Mouse (Mus musculus) heart, embryonic 16.5 days (tissue): ENCODE data around the gene Wapl. TPM values are rescaled to one million over a fixed set of nuclear protein-coding genes. Genes with fewer than 3 reads are reported as not detected.
A peak's percentile ranks its signal among the peaks of the same experiment; 100 is the strongest.

ENCODE experiments used
- ATAC-seq: fragments of 200-750 bp; cut with Nextera tagmentation; replicated peaks from 2 replicates; pipeline ENCODE4 v1.8.0; 2017; ENCODE audit warnings: moderate number of reproducible peaks; ENCODE audit not compliant: insufficient read depth, low FRiP score; ENCODE audit errors: extremely low read depth
- H3K27ac ChIP-seq: fragments of 300-500 bp; sonication (generic); 2 replicates; pipeline ENCODE4 v1.5.1; 2014; ENCODE audit warnings: mild to moderate bottlenecking, low read length, control low read depth, moderate library complexity
- H3K27me3 ChIP-seq: fragments of 300-500 bp; sonication (generic); 2 replicates; pipeline ENCODE4 v1.6.1; 2014; ENCODE audit warnings: low read length, mixed read lengths; ENCODE audit not compliant: control insufficient read depth, insufficient read depth
- H3K36me3 ChIP-seq: fragments of 300-500 bp; sonication (generic); 2 replicates; pipeline ENCODE4 v1.6.1; 2014; ENCODE audit not compliant: control insufficient read depth, insufficient read depth
- H3K4me1 ChIP-seq: fragments of 300-500 bp; sonication (generic); 2 replicates; pipeline ENCODE4 v1.6.1; 2014; ENCODE audit warnings: low read length, mixed read lengths; ENCODE audit not compliant: control insufficient read depth, insufficient read depth
- H3K4me2 ChIP-seq: fragments of 300-500 bp; sonication (generic); 2 replicates; pipeline ENCODE4 v1.6.1; 2014; ENCODE audit warnings: low read depth, mild to moderate bottlenecking, control low read depth, low read length
- H3K4me3 ChIP-seq: fragments of 300-500 bp; sonication (generic); 2 replicates; pipeline ENCODE4 v1.5.1; 2014; ENCODE audit warnings: mild to moderate bottlenecking, control low read depth, low read length
- H3K9ac ChIP-seq: fragments of 300-500 bp; sonication (generic); 2 replicates; pipeline ENCODE4 v1.6.1; 2014; ENCODE audit warnings: low read length, control low read depth
- H3K9me3 ChIP-seq: fragments of 300-500 bp; sonication (generic); replicated peaks from 2 replicates; pipeline ENCODE4 v1.6.1; 2016; ENCODE audit warnings: low read length; ENCODE audit not compliant: control insufficient read depth
- WGBS: fragments of 180-500 bp; shearing (Covaris S2); extraction: QIAGEN DNeasy Blood & Tissue Kit; methylation state at CpG from one replicate; pipeline ENCODE4 v1.1.7; 2014; 5-methylcytosine and 5-hydroxymethylcytosine counted together
- polyA plus RNA-seq: library from polyadenylated mRNA; unstranded; fragments of >200 nt; fragmentation: Nextera tagmentation; extraction: Ambion mirVana; gene quantifications from 2 replicates; pipeline ENCODE4 v1.2.1, GENCODE M21; 2015

Gene Wapl
- polyA plus RNA-seq, 1 experiment from 2014 or later, result 15.3 TPM

DNA sequence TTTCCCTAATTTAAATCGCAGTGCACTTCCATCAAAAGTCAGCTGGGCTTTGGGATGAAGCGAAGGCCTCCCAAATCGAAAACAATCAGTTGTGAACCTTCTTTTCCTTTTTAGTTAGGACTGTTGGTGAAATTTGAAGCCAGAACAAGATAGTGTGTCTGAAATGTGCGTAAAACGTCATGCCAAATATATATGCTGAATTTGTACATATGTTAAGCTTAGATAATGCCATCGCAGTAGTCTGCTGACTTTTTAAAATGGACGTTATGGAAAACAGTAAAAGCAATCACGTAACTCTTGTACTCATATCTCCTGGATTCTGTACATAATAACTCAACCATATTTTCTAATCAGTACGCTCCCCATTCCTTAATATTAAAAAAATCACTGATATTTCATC is 1.2 kb downstream of the Wapl start:
- Histone ChIP-seq H3K9me3 (no peaks in the 10 kb centered on the region), H3K9ac (peak overlapping the region; percentile 97), H3K4me1 (peaks cover 18% of the 10 kb centered on the region), H3K27ac (peak overlapping the region; percentile 95), H3K27me3 (no peaks in the 10 kb centered on the region), H3K4me3 (peak overlapping the region; percentile 86), H3K36me3 (0 out of 2 replicates have a peak, but pooled peaks cover 2% of the 10 kb centered on the region), H3K4me2 (peak overlapping the region; percentile 79)
- ATAC-seq, result no peak
- 19% methylated on average over 9 of the region's 9 CpGs for WGBS

DNA sequence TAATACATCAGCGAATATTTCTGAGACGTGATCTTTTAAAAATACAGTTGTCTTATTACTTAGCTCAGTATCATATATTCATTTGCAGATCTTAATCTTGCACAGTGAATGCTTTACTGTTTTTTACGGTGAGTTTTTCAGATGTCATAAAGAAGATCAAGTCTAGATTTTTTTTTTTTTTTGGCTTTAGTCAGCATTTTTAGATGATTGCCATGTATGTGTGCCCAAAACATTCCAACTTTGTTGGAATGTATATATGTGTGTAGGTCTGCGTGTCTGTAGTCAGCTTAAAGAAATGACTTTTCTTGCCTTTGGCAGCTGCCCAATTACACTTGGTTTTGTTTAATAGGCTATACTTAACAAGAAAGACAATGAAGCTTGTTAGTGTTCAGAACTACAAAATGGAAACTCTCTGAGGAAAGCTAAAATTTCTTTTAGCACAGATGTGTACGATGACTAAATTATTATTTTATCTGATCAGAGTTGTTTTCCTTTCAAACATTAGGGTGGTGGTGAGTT is 1.7 kb downstream of the Wapl start:
- Histone ChIP-seq H3K9ac (no peak overlapping the region; the same call in 1 of the 2 replicates), H3K9me3 (no peaks in the 10 kb centered on the region), H3K27me3 (no peaks in the 10 kb centered on the region), H3K4me1 (peaks cover 18% of the 10 kb centered on the region), H3K27ac (no peak overlapping the region), H3K36me3 (0 out of 2 replicates have a peak, but pooled peaks cover 2% of the 10 kb centered on the region), H3K4me3 (no peak overlapping the region), H3K4me2 (peak overlapping the region; percentile 48; the same call in 1 of the 2 replicates)
- ATAC-seq, result no peak
- 58% methylated on average over 5 of the region's 5 CpGs for WGBS

DNA sequence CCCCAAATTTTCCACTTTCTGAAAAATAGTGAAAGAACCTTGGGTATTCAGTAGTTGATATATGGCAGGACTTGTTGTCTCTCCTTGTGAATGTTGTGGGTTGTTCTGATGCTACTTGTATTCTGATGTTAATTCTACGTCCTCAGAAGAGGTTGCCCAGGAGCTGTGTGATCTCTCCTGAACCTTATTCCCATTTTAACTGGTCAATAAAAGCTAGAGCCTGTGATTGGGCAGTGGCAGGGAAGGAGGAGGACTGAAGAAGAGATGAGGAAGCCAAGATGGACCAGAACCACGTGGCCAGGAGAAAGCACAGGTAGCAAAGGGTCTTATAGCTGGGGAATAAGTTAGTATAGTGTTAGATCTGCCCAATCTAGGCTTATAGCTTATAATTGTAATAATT is 7.1 kb downstream of the Wapl start:
- no peak for ATAC-seq
- H3K27me3 ChIP-seq, result no peaks in the 10 kb centered on the region
- peaks cover 6% of the 10 kb centered on the region; the same call in 1 of the 2 replicates for H3K4me1 ChIP-seq
- H3K27ac ChIP-seq, result no peak overlapping the region
- H3K4me3 ChIP-seq, result no peak overlapping the region
- H3K4me2 ChIP-seq, result no peak overlapping the region
- no peak overlapping the region for H3K9ac ChIP-seq
- no peaks in the 10 kb centered on the region for H3K9me3 ChIP-seq
- WGBS, result 73% methylated on average over 2 of the region's 2 CpGs
- peaks cover 10% of the 10 kb centered on the region for H3K36me3 ChIP-seq

DNA sequence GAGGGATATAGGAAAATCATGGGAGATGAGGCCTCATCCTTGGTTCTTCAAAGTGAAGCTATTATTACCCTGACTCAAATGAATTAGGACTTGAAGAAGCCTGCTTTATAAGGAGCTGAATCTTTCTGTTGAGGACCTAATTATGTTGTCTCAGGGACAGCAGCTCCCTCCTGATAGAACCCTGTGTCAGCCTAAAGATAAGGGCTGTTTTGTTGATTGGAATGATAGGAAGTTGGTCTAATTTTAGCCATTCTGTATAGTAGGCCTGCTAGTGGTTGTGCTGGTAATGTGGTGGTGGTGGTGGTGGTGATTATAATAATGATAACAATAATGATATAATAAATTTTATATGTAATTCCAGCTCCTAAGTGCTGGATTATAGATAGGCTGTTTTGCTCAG is 11.3 kb downstream of the Wapl start:
- H3K4me1 ChIP-seq, result peaks cover 6% of the 10 kb centered on the region; the same call in 1 of the 2 replicates
- peaks cover 9% of the 10 kb centered on the region for H3K36me3 ChIP-seq
- no peak for ATAC-seq

DNA sequence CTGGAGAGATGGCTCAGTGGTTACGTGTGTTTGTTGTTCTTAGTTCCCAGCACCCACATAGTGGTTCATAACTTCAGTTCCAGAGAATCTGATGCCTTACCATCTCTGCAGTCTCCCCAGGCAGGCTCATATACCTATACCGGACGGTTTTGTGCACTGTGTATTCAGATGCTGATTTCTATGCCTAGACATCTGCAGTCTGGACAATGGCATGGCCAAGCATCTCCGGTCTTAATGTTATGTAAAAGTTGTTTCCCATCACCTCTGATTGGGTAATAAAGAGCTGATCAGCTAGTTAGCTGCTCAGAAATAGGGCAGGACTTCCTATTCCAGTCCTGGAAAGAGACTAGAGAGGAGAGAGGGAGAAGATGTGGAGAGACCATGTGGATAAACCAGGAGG is 20.2 kb downstream of the Wapl start:
- H3K27me3 ChIP-seq, result no peaks in the 10 kb centered on the region
- H3K9me3 ChIP-seq, result no peaks in the 10 kb centered on the region
- H3K36me3 ChIP-seq, result peaks cover 17% of the 10 kb centered on the region
- WGBS, result 93% methylated on average over 4 of the region's 4 CpGs
- H3K4me2 ChIP-seq, result no peak overlapping the region
- ATAC-seq, result no peak
- no peaks in the 10 kb centered on the region for H3K4me1 ChIP-seq
- H3K4me3 ChIP-seq, result no peak overlapping the region
- no peak overlapping the region for H3K27ac ChIP-seq
- H3K9ac ChIP-seq, result no peak overlapping the region

More for the DNA sequence above, 11.3 kb downstream of the Wapl start:
- H3K4me3 ChIP-seq, result no peak overlapping the region
- H3K9ac ChIP-seq, result no peak overlapping the region
- H3K9me3 ChIP-seq, result no peaks in the 10 kb centered on the region
- H3K27me3 ChIP-seq, result no peaks in the 10 kb centered on the region
- H3K27ac ChIP-seq, result no peak overlapping the region
- no peak overlapping the region for H3K4me2 ChIP-seq

DNA sequence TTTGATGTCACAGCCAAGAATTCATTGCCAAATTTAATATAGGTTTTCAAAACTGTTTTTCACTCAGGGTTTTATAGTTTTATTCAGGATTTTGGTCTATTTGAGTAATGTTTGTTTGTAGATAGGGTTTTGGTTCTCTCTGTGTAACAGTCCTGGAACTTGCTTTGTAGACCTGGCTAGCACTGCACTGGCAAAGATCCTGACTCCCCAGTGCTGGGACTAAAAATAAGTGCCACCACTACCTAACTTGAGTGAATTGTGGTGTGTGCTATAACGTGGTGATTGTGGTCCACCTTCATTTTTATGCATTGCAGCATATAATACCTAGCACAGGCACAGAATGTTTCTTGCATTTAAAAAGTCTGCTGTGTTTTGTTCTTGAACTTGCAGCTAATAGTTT is 23.6 kb downstream of the Wapl start:
- peaks cover 10% of the 10 kb centered on the region for H3K36me3 ChIP-seq

DNA sequence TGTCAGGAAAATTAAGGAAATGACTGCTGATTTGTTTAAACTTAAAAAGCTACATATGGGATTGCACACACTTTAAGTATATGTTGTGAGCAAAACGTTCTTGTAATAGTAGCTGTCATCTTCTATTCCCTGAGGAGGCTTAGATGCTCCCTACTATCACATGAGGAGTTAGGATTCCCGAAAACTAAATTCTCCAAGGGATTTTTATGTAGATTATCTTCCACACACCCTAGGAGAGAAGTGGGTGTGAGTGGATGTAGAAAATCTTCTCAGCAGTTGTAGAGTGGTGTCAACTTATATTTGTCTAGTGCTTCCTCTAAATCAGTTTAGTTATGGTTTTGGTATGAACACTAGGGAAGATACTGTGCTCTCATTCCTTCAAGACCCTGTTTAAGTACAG is 36.5 kb downstream of the Wapl start:
- no peak overlapping the region for H3K27ac ChIP-seq
- H3K4me3 ChIP-seq, result no peak overlapping the region
- no peaks in the 10 kb centered on the region for H3K9me3 ChIP-seq
- no peaks in the 10 kb centered on the region for H3K4me1 ChIP-seq
- peaks cover 8% of the 10 kb centered on the region; the same call in 1 of the 2 replicates for H3K36me3 ChIP-seq
- H3K27me3 ChIP-seq, result no peaks in the 10 kb centered on the region
- no peak overlapping the region for H3K9ac ChIP-seq
- ATAC-seq, result no peak
- WGBS, result 82% methylated on average over 2 of the region's 2 CpGs
- H3K4me2 ChIP-seq, result no peak overlapping the region

More for the DNA sequence above, 23.6 kb downstream of the Wapl start:
- Histone ChIP-seq H3K4me1 (no peaks in the 10 kb centered on the region), H3K4me3 (no peak overlapping the region), H3K9me3 (no peaks in the 10 kb centered on the region), H3K27me3 (no peaks in the 10 kb centered on the region), H3K27ac (no peak overlapping the region), H3K9ac (no peak overlapping the region), H3K4me2 (no peak overlapping the region)
- ATAC-seq, result no peak
- 60% methylated on average over 1 of the region's 1 CpGs for WGBS

DNA sequence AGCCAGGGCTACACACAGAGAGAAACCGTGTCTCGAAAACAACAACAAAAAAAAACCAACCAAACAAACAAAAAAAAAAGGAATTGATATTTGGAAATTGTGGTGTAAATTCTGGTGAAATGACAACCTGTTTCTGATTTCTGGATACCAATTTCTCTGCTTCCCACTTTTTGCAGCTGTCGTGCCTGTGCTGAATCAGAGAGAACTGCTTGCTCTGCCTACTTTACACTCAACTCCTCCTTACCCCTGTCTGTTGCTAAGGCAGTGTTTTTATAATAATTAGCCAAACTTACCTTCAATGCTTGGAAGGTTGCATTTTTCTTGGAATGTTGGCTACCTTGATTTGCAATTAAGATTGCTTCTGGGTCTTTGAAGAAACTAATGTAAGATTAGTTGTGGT is 38.3 kb downstream of the Wapl start:
- no peak overlapping the region for H3K9ac ChIP-seq
- no peaks in the 10 kb centered on the region for H3K27me3 ChIP-seq
- H3K4me1 ChIP-seq, result no peaks in the 10 kb centered on the region
- no peaks in the 10 kb centered on the region for H3K9me3 ChIP-seq
- H3K4me3 ChIP-seq, result no peak overlapping the region
- 87% methylated on average over 3 of the region's 3 CpGs for WGBS
- peaks cover 8% of the 10 kb centered on the region; the same call in 1 of the 2 replicates for H3K36me3 ChIP-seq
- no peak overlapping the region for H3K4me2 ChIP-seq
- H3K27ac ChIP-seq, result no peak overlapping the region
- no peak for ATAC-seq

DNA sequence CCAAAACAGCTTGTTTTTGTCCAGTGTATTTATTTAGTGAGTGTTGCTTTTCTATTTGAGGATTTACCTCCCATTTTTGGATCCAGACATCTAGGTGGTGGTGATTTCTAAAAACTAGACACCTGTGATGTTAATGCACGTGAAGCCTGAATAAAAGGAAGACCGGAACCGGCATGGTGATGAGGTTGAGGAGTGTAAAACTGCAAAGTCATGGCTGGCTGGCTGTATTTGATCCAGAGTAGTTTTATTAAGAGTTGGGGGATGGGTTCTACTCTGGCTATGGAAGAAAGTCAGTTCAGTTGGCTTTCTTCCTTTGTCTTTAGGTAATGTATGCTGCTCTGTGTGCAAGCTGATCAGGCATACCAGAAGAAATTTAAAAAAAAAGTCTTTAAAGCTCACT is 39.1 kb downstream of the Wapl start:
- no peak overlapping the region for H3K4me3 ChIP-seq
- H3K4me1 ChIP-seq, result no peaks in the 10 kb centered on the region
- no peak overlapping the region for H3K27ac ChIP-seq
- H3K9me3 ChIP-seq, result no peaks in the 10 kb centered on the region
- peaks cover 8% of the 10 kb centered on the region; the same call in 1 of the 2 replicates for H3K36me3 ChIP-seq
- H3K9ac ChIP-seq, result no peak overlapping the region
- no peak for ATAC-seq
- no peaks in the 10 kb centered on the region for H3K27me3 ChIP-seq
- 85% methylated on average over 3 of the region's 3 CpGs for WGBS
- H3K4me2 ChIP-seq, result no peak overlapping the region
